Mouse (Mus musculus) B cell, adult 62 days (primary cell): Measurements from ENCODE around the gene Gm21865. TPM values are rescaled to one million over a fixed set of nuclear protein-coding genes. Genes with fewer than 3 reads are reported as not detected.

Experiments used
- total RNA-seq: library from RNA; stranded (reverse); gene quantifications from 4 replicates; pipeline ENCODE4 v1.2.4, GENCODE M21; 2023

Gene Gm21865
- total RNA-seq, result not detected in 4 replicates

GRCm38 (mm10) chrY:40316803-40317202 lies at the start of gene Gm21865:
TSS of gene Gm21865 (minus strand) at chrY:40316903.

Other genes with a start within 250 kb of the Gm21865 start
- not detected in 4 replicates for gene Gm21882, start 64.6 kb upstream of the Gm21865 start, total RNA-seq